Mouse (Mus musculus) midbrain, embryonic 10.5 days (tissue): ENCODE data around the gene Gdf3. TPM values are rescaled to one million over a fixed set of nuclear protein-coding genes. Genes with fewer than 3 reads are reported as not detected.
"Not testable (repeated sequence)": the region's sequence is repeated elsewhere in the genome, so short reads cannot be mapped to it uniquely, and the experiment has no call there.

Experiments used
- DNase-seq: peaks from one replicate; pipeline ENCODE4 v3.0.0-alpha.2; 2017; ENCODE audit warnings: low spot score
- H3K27ac ChIP-seq: fragments of 300-500 bp; sonication (generic); replicated peaks from 2 replicates; pipeline ENCODE4 v1.5.1; 2016; ENCODE audit warnings: mild to moderate bottlenecking
- H3K27me3 ChIP-seq: fragments of 300-500 bp; sonication (generic); 2 replicates; pipeline ENCODE4 v1.6.1; 2016; ENCODE audit warnings: low read depth, mild to moderate bottlenecking; ENCODE audit not compliant: poor library complexity, severe bottlenecking
- H3K36me3 ChIP-seq: fragments of 300-500 bp; sonication (generic); 2 replicates; pipeline ENCODE4 v1.6.1; 2016; ENCODE audit warnings: mild to moderate bottlenecking, moderate library complexity
- H3K4me1 ChIP-seq: fragments of 300-500 bp; sonication (generic); 2 replicates; pipeline ENCODE4 v1.6.1; 2016
- H3K4me3 ChIP-seq: fragments of 300-500 bp; sonication (generic); 2 replicates; pipeline ENCODE4 v1.5.1; 2016; ENCODE audit warnings: mild to moderate bottlenecking, moderate library complexity
- H3K9me3 ChIP-seq: fragments of 300-500 bp; sonication (generic); replicated peaks from 2 replicates; pipeline ENCODE4 v1.6.1; 2016; ENCODE audit warnings: mild to moderate bottlenecking
- WGBS: fragments of 180-500 bp; shearing (Covaris S2); methylation state at CpG from one replicate; pipeline ENCODE4 v1.1.7; 2016; 5-methylcytosine and 5-hydroxymethylcytosine counted together
- polyA plus RNA-seq: library from polyadenylated mRNA; unstranded; fragments of >200 nt; fragmentation: Nextera tagmentation; extraction: Ambion mirVana; gene quantifications from 2 replicates; pipeline ENCODE4 v1.2.1, GENCODE M21; 2016

The Gdf3 gene
- 0.06 and 0.09 TPM in 2 replicates for polyA plus RNA-seq

DNA sequence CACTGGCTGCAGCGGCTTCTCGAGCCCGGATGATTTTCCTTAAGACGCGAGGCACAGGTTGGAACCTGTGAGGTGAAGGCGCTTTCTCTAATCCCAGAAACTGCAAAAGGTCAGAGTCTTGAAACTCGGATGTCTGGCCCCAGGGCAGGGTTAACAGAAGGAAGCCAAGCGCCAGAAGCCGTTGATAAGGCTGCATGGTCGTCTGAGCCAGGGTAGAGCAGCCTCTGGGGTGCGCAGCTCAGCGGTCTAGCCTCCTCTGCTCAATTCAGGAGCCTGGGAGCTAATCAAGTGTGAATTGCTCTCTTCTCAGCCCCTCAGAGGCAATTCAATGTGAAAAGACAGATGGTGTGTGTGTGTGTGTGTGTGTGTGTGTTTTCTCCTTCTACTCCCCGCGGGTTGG is at the start of gene Gdf3:
Gene Gdf3 (minus strand): TSS at position 317 of the 400 bp plus-strand sequence.
- H3K4me1 ChIP-seq = no peaks in the 10 kb centered on the region
- no peaks in the 10 kb centered on the region for H3K9me3 ChIP-seq
- no peak for DNase-seq
- no peaks in the 10 kb centered on the region for H3K36me3 ChIP-seq
- H3K4me3 ChIP-seq = no peak within 1 kb of the TSS
- WGBS = 73% methylated on average over 14 of the region's 14 CpGs
- H3K27ac ChIP-seq = no peak within 1 kb of the TSS
- no peaks in the 10 kb centered on the region for H3K27me3 ChIP-seq

DNA sequence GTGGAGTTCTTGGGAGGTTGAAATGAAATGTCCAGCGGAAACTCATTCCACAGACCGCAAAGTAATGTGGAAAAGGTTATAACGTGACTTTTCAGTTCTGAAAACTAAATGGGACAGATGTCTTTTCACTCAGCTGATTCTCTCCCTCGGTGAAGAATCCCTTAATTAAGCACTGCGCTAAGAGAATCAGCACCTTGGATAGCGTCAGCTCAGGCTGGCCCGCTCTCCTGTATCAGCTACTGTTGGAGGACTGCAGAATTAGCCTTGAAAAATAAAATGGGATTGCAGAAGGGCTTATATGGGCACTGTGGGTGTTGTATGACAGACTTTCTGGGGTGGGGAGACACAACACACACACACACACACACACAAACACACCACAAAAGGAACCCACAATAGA is 49.7 kb upstream of the Gdf3 start:
- Histone ChIP-seq H3K36me3 (no peaks in the 10 kb centered on the region), H3K27me3 (peaks cover 25% of the 10 kb centered on the region), H3K4me3 (no peak overlapping the region), H3K9me3 (no peaks in the 10 kb centered on the region), H3K4me1 (peaks cover 24% of the 10 kb centered on the region), H3K27ac (no peak overlapping the region)
- 17% methylated on average over 7 of the region's 7 CpGs for WGBS
- no peak for DNase-seq

DNA sequence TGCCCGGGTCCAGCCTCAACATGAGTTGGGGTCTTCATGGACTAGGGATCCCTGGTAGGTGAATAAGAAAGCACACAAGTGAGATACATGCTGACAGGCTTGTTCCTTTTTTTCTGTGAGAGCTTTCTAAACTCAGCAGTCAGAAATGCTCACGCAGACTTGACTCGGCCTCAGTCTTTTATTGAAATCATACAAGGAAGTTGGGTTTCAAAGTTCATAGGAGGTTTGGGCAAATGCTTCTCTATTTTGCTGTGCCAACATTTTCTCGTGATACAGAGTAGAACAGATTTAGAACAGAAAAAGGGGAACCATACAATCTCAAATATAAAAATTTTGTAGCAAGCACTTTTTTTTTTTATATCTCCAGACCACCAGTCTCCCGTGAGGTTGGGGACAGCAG is 47.7 kb upstream of the Gdf3 start:
- Histone ChIP-seq H3K4me3 (no peak overlapping the region), H3K27me3 (peaks cover 9% of the 10 kb centered on the region), H3K27ac (no peak overlapping the region), H3K4me1 (peaks cover 12% of the 10 kb centered on the region), H3K9me3 (no peaks in the 10 kb centered on the region), H3K36me3 (no peaks in the 10 kb centered on the region)
- DNase-seq = no peak
- WGBS = 88% methylated on average over 5 of the region's 5 CpGs

DNA sequence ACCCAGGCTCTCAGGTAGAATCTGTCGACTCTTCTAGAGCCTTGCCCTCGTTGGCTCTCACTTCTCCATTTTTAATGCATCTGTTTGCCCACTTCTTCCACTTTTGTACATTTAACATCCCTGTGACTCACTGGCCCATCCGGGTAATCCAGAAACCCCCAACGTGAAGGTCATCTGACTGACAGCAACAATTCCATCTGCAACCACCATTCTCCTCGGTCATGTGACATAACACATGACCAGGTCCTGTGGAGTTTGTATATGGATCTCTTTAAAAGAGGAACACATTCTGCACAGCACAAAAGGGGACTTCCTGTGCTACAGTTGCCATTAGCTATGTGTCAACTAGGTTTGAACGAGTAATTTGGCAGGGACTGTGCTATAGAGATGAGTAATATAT is 44.4 kb upstream of the Gdf3 start:
- WGBS = 86% methylated on average over 6 of the region's 6 CpGs
- Histone ChIP-seq H3K9me3 (no peaks in the 10 kb centered on the region), H3K4me1 (peaks cover 11% of the 10 kb centered on the region), H3K27me3 (no peaks in the 10 kb centered on the region), H3K4me3 (no peak overlapping the region), H3K36me3 (no peaks in the 10 kb centered on the region), H3K27ac (no peak overlapping the region)
- no peak for DNase-seq

DNA sequence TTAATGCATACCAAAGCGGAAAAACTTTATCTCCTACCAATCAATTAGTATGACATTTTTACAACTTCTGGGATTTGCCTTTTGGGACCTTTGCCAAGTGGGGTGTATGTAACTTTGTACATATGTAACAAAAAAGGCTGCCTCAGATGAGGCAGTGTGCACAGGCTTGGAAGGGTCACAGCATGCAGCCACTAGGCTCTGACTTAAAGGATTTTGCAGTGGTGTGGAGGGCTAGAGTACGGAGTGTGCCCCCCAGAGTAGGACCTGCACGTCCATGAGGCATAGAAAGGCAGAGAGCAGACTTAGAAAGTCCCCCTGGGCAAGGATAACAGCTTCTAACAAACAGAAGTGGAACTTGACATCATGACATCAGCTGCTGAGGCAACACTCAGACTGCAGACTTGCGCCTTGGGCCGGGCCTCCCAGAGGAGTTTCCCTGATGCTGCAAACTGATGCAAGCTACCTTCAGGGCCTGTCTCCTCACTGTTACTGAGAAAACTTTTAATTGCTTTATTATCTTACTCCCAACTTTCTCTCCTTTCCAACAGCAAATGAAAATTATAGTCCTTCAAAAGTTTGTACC is 40.6 kb upstream of the Gdf3 start:
- DNase-seq = no peak
- H3K4me3 ChIP-seq = no peak overlapping the region
- H3K4me1 ChIP-seq = peaks cover 10% of the 10 kb centered on the region
- no peak overlapping the region for H3K27ac ChIP-seq
- WGBS = 71% methylated on average over 5 of the region's 5 CpGs
- no peaks in the 10 kb centered on the region for H3K36me3 ChIP-seq
- no peaks in the 10 kb centered on the region for H3K9me3 ChIP-seq
- no peaks in the 10 kb centered on the region for H3K27me3 ChIP-seq

DNA sequence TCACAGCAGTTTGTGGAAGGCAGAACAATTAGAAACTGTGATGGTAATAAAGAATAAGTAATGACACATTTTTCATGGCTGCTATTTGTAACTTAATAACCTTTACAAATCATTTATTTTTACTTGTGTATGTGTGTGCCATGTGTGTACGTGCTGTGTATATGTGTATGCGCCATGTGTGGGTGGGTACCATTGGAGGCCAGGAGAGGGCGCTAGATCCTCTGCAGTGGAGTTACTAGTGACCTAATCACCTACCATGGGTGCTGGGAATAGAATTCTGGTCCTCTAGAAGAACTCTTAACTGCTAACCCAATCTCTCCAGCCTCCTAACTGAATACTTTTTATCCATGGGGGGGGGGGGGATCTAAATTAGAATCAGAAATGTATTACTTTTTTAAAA is 40.0 kb upstream of the Gdf3 start:
- Histone ChIP-seq H3K9me3 (no peaks in the 10 kb centered on the region), H3K4me3 (no peak overlapping the region), H3K36me3 (no peaks in the 10 kb centered on the region), H3K27me3 (no peaks in the 10 kb centered on the region), H3K27ac (no peak overlapping the region), H3K4me1 (peaks cover 5% of the 10 kb centered on the region)
- WGBS = 77% methylated on average over 3 of the region's 3 CpGs
- DNase-seq = no peak

DNA sequence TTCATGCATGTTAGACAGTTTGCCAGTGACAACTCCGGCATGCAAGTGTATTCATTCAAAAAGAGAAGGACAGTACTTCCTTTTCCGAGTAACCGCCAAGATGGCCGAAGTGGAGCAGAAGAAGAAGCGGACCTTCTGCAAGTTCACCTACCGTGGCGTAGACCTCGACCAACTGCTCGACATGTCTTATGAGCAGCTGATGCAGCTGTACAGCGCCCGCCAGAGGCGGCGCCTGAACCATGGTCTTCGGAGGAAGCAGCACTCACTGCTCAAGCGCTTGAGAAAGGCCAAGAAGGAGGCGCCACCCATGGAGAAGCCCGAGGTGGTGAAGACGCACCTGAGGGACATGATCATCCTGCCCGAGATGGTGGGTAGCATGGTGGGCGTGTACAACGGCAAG is 34.3 kb upstream of the Gdf3 start:
- H3K36me3 ChIP-seq, H3K9me3 ChIP-seq, H3K4me1 ChIP-seq, H3K27me3 ChIP-seq, DNase-seq, H3K4me3 ChIP-seq, H3K27ac ChIP-seq: not testable (repeated sequence)
- WGBS = 91% methylated on average over 21 of the region's 21 CpGs

DNA sequence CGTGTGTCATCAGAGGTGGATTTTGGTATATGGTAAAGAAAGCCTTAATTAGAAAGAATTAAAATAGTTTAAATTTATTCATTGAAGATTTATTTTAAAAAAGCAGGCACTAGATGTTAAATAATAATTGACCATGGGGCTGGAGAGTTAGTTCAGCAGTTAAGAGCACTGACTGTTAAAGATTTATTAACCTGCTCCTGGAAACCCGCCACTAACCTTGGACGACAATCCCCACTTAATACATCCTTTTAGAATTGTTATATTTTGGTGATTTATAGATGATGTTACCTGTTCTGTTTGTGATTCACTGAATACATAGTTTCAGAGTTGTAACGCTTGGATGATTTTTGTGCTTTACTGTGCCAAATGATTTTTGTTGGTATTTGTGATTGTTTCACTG is 27.7 kb upstream of the Gdf3 start:
- H3K36me3 ChIP-seq, H3K9me3 ChIP-seq, H3K27ac ChIP-seq, H3K4me3 ChIP-seq, DNase-seq, H3K27me3 ChIP-seq, H3K4me1 ChIP-seq: not testable (repeated sequence)
- 91% methylated on average over 4 of the region's 4 CpGs for WGBS

DNA sequence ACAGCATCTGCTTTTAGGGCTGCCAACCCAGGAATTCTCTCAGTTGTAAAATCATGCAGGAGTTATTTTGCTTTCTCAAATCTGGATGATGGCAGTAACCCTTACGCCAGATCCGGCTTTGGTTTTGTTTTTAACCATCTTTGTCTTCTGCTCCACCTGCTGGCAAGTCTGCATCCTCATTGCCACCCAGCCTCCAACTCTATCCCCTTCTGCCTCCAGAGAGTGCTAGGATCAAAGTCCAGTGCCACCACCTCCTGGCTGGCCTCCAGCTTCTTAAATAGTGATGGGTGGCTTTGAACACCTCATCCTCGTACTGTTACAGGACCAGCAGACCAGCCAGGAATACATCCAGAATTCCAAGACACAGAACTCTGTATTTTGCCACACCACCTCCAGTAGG is 26.8 kb upstream of the Gdf3 start:
- no peaks in the 10 kb centered on the region for H3K4me1 ChIP-seq
- no peak overlapping the region for H3K27ac ChIP-seq
- H3K9me3 ChIP-seq = no peaks in the 10 kb centered on the region
- no peak for DNase-seq
- H3K27me3 ChIP-seq = no peaks in the 10 kb centered on the region
- no peak overlapping the region for H3K4me3 ChIP-seq
- no peaks in the 10 kb centered on the region for H3K36me3 ChIP-seq
- 91% methylated on average over 3 of the region's 3 CpGs for WGBS

DNA sequence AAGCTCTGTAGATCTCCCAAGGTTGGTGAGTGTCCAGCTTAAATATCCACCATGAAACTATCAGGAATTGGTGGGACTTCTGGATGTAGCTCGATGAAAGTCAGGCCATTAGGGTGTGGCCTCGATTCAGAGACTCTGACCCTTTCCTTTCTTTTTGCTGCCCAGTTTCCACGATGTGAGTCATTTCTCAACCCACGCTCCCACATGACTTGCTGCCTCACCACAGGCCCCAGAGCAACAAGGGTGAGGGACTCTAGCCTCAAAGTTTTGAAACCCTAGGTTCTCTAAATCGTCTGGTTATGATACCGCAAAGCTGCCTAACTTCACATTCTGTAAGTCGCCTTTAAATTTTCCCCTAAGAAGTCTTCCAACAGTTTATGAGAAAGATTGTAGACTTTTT is 25.4 kb upstream of the Gdf3 start:
- H3K36me3 ChIP-seq = no peaks in the 10 kb centered on the region
- no peaks in the 10 kb centered on the region for H3K4me1 ChIP-seq
- H3K9me3 ChIP-seq = no peaks in the 10 kb centered on the region
- no peak for DNase-seq
- WGBS = 92% methylated on average over 7 of the region's 7 CpGs
- H3K27ac ChIP-seq = no peak overlapping the region
- H3K27me3 ChIP-seq = no peaks in the 10 kb centered on the region
- H3K4me3 ChIP-seq = no peak overlapping the region

DNA sequence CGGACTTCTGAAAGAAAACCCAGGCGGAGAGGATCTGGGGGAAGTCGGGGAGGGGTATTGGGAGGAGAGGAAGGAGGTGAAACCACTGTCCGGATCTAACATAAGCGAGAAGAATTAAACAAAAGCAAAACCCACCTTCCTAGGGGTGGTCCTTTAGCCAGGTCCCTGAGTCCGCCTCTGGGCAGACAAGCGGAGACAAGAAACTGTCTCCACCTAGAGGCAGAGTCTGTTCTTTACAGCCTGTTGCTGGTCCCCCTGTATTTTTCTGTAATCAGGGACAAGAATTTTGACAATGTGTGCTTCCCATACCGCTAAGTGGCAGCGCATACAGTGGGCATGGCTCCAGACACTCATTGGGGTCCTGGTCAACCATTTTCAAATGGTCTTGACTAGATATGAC is 23.5 kb upstream of the Gdf3 start:
- Histone ChIP-seq H3K27me3 (no peaks in the 10 kb centered on the region), H3K4me1 (no peaks in the 10 kb centered on the region), H3K4me3 (no peak overlapping the region), H3K27ac (no peak overlapping the region), H3K9me3 (no peaks in the 10 kb centered on the region), H3K36me3 (no peaks in the 10 kb centered on the region)
- 60% methylated on average over 9 of the region's 9 CpGs for WGBS
- DNase-seq = no peak

DNA sequence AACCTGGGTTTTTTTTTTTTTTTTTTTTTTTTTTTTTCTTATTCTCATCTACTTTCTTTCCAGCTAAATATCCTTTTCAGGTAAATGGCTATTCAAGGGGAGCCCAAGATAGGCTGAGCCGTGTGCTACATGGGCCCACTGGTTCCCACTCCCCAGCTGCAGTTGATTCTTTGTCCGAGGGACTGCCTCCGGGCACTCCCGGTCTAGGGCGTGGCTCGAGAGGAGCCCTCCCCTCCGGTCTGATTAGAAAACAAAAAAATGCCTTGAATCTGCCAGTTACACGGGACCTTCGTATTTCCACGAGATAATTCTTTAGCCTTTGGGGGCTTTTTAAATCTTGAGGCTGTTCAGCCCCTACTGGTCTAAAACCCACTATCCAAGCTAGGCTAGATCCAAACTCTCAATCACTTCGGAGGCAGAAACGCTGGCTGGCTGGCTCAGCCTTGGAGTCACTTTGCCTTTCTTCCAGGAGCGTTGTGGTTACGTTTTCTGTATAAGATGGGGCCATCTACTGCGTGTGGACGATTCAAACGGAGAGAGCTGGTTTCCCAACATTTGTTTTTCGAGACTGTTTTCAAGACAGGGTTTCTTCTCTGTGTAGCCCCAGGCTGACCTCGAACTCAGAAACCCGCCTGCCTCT is 17.7 kb upstream of the Gdf3 start:
- Histone ChIP-seq H3K4me1 (no peaks in the 10 kb centered on the region), H3K36me3 (no peaks in the 10 kb centered on the region), H3K27ac (no peak overlapping the region), H3K9me3 (no peaks in the 10 kb centered on the region), H3K4me3 (no peak overlapping the region; the same call in 1 of the 2 replicates), H3K27me3 (peaks cover 6% of the 10 kb centered on the region; the same call in 1 of the 2 replicates)
- WGBS = 43% methylated on average over 20 of the region's 20 CpGs
- DNase-seq = no peak

DNA sequence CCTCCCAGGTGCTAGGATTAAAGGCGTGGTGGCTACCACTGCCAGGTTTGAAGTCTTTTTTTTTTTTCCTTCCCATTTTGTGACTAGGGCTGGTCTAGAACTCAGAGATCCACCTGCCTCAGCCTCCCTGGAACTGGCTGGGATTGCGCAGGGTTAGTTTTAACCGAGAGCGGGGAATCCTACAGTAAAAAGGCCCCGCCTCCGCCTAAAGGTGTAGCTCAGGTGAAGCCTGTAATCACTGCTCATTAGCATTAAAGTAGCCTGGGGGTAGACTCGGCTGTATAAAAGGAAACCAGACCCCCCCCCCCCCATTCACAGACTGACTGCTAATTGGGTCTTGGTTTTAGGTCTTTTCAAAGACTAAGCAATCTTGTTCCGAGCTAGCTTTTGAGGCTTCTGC is 16.2 kb upstream of the Gdf3 start, which contains the start of gene Dppa3:
Gene Dppa3 (plus strand): TSS at position 301 of the 400 bp plus-strand sequence.
- Histone ChIP-seq H3K27me3 (peaks cover 6% of the 10 kb centered on the region; the same call in 1 of the 2 replicates), H3K36me3 (no peaks in the 10 kb centered on the region), H3K4me1 (no peaks in the 10 kb centered on the region), H3K27ac (no peak within 1 kb of the TSS), H3K4me3 (no peak within 1 kb of the TSS), H3K9me3 (no peaks in the 10 kb centered on the region)
- whole genome bisulfite sequencing = 93% methylated on average over 8 of the region's 8 CpGs
- DNase-seq = no peak
